Mouse (Mus musculus): ENCODE measurements around the gene Dpp8.
"Not testable (repeated sequence)": the region's sequence is repeated elsewhere in the genome, so short reads cannot be mapped to it uniquely, and the experiment has no call there.

Dpp8 gene

DNA sequence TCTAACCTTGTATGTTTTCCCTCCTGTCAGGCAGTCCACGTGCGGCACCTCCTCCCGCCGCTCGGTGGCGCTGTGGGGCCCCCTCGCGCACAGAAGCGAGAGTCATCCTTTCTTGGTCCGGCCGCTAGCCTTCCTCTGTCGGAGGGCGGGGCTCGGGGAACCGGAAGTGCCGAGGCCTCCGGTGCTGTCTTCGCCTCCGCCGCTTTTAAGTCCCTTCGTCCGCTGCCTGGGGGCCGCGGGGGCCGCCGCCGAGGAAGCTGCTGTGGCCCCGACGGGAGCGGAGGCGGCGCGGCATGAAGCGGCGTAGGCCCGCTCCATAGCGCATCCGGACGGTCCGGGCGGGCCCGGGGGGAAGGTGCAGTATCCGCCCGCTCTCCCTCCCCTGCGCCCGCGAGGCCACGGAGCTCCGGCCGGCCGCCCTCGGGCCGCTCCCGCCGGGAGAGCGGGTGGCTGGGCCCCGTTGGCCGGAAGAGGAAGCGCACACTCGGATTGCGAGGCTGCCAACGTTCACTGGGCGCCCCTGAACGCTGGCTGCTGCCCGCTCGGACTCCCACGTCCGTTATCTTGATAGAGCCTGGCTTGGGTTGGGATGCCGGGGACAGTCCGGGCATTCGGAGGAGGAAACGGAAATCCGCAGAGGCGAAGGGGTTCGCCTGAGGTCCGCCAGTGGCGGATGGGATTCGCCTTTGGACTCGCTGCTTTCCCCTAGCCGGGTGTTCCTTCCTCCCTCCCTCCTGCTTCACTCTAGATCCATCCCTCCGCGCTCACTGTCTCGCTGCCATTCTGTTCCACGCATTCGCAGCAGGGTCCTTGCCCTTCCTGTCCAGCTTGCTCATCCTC is at the start of gene Dpp8:
Gene Dpp8, plus strand, starts transcription at position 146 of the 840 bp plus-strand sequence.
- DNase-seq: peak; percentile 94

DNA sequence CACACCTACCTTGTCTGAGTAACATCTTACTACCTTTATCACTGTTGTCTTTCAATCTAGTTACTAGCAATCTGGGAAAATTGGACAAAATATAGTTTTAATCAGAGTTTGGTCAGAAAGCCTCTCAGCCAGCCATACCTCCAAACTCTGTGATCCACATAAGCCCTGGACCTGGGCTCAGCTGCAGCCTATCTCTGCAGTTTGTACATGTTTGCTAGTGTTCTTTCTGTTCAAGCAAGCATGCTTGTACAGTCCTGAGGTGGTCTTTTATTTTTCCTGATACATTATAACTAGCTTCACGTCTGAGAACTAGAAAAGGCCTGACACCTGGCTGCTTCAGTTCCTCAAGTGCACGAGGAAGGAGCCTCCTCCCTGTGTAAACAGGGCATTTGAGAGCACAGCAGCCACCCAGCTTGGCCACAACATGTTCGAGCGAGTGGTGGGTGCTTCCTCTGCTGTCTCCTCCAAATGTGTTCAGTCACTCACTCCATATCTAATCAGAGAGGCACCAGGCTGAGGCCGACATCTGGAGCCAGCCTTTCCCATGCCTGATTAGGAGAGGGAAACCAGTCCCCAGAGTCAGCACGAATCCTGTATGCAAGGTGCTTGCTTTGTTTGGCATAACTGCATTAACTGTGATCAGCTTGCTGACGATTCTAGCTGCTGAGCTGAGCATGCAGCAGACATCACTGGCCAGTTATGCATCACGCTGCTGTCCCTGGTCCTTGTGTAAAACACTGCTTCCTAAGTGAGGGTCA is 47.0 kb upstream of the Dpp8 start:
- DNase-seq: no peak

DNA sequence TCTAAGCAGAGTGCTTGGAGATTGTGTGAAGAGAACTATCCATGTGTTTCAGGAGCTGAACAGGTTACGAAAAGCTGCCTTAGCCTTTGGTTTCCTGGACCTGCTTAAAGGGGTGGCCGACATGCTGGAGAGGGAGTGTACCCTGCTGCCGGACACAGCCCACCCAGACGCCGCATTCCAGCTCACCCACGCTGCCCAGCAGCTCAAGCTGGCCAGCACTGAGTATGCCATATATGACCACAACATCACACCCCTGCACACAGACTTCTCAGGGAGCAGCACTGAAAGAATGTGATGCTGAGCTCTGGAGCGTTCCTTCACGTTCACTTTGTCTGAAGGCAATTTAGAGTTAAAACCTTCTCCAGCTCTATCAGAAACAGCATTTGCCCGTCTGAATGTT is 46.4 kb upstream of the Dpp8 start:
- DNase-seq: no peak

DNA sequence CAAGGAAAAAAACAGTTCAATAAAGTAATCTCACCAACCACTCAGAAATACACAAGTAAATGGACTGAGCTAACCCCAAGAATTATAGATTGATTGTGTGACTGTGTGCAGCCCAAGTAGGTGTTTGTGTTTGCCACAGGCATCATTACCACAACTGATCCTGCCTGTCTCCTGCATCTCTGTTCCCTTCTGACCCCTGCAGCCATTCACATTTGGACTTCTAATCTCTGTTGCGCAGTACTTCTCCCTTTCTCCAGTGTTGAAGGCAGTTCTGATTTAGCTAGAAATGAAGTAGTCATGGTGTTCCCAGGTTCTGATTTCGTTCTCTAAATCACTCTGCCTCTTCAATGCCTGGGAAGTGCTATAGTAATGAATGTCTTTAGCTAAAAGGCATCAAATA is 44.6 kb upstream of the Dpp8 start:
- DNase-seq: no peak

DNA sequence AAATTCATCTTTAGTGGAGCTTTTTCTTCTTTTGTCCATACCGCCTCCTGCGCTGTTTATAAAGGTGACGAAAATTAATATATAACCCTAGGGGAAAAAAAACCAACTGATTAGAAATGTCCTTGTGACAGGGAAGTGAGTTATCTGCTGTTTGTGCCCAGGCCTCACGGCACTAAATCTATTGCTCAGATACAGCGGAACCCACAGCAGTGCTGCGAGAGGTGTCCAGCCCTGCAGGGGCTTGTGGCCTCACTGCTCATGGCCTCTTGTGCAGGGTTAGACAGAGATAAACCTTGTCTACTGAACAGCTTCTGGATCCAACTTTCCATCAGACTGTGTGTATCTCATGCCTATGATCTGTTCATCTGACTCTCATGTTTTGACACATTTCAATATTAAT is 43.8 kb upstream of the Dpp8 start:
- DNase-seq: no peak

DNA sequence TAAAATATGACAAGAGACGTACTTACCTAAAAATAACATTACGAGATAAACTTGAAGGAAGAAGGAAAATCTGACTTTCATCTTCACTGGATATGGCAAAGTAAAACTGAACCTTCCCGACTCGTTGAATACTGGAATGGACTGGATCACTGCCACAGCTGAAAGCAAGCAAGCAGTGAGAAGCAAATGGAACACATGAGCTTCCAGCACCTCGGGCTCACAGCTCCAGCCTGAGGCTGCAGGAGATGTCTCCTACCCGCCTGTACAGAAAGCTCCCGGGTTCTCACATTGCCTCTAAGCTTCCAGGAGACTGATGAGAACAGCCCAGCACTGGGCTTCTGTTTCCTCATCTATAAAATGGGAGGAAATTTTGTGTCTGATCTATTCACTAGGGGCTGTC is 41.9 kb upstream of the Dpp8 start:
- DNase-seq: no peak

DNA sequence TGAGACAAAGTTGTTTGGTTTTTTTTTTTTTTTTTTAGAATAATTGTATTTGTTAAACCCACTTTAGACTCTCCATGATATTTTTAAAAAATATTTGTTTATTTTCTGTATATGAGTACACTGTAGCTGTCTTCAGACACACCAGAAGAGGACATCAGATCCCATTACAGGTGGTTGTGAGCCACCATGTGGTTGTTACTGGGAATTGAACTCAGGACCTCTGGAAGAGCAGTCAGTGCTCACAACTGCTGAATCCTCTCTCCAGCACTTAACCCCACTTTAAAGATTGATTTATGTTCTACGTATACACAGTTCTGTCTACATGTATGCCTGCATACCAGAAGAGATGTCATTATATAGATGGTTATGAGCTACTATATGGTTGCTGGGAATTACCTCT is 36.8 kb upstream of the Dpp8 start:
- DNase-seq: not testable (repeated sequence)

DNA sequence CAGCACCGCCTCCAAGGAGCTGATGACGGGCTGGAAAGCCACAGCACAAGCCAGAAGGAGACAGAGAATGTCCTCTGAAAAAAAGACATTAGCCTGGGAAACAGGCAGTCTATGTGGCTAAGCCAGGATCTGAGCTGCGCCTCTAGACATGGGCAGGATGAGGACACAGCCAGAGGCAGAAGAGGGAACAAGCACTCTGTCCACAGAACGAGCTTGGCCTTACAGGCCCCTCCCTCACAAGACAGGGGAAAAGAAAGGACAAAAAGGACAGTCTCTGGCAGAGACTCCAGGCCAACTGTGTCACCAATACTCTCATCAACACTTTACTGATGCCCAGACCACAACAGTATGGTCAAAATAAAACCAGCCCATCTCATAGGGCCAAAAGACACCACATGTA is 30.7 kb upstream of the Dpp8 start:
- no peak for DNase-seq

DNA sequence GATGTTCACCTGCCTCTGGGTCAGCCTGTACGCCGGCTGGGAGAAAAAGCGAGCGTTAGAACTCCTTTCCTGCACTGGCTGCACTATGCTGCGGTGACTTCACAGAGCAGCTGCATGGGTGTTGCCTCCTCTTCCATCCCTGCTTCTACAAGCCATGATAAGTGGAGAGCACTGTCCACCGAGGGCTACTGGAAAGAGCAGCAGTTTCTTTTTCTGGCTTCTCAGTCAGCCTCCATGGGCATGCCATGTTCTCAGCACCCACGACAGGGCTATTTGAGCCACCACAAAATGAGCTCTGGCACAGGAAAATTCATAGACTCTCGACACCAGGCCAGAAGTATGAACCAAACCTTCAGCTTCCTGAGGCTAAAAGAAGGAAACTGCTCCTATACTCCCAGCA is 26.5 kb upstream of the Dpp8 start:
- DNase-seq: no peak

DNA sequence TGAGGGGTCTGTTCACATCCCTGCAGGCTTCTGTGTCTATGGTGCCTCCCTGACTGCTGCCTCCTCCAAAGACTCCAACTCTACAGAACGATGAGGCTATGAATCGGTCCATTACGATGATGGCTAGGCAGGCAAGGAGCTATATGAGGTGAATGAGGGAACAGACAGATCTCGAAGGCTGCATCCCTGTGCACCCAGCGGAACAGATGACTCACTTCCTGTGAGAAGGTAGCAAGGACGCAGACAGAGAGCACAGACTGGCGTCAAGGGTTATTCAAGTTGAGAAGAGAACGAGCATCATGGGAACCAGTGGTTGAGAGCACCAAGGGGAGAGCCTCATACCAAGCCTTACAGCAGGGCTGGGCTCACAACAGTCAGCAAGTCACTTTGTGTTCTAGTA is 21.6 kb upstream of the Dpp8 start:
- DNase-seq: no peak

DNA sequence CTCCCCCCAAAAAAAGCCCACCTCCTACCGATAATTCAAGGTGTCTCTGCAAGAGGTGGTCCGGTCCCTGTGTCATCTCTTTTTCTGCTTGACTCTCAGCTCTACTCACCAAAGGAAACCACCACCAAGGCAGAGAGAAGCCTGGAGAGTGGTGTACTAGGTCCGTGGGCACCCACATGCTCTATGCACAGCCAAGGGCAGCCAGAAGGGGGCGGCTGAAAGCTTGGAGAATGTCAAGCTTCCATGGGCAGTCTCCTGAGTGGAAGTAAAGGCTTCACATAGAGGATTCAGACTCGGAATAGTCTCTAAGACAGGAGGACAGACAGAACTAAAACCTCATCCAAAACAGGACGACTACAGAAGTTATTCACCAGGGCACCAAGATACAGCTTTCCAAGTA is 20.9 kb upstream of the Dpp8 start:
- DNase-seq: peak; percentile 66

DNA sequence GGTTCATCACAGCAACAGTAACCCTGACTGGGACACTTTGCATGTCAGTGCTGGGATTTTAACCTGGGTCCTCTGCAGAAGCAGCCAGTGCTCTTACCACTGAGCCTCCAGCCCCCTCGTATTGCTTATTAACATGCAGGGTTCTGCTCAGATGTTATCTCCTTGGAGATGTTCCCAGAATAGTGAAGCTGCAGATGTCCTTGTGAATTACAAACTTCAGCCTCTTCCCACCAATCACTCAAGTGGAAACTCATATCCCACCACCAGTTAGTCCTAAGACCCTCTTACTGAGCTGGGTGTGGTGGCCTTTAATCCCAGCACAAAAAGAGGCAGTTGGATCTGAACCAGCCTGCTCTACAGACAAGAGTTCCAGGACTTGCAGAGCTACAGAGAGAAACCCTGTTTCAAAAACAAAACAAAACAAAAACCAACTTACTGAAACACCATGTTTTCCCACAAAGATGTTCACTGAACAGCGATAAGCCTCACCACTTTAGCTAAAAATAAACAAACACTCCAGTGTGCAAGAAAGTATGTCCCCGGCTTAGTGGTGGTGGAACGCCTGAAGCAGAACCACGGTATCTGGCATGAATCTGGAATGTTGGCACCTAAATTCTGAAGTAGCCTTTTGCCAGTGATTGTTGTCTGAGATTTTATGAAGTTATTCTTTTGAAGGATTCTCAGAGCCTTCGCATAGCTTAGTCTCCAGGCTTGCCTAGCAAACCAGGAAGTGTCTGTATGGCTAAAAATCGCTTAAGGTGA is 16.6 kb upstream of the Dpp8 start:
- no peak for DNase-seq

DNA sequence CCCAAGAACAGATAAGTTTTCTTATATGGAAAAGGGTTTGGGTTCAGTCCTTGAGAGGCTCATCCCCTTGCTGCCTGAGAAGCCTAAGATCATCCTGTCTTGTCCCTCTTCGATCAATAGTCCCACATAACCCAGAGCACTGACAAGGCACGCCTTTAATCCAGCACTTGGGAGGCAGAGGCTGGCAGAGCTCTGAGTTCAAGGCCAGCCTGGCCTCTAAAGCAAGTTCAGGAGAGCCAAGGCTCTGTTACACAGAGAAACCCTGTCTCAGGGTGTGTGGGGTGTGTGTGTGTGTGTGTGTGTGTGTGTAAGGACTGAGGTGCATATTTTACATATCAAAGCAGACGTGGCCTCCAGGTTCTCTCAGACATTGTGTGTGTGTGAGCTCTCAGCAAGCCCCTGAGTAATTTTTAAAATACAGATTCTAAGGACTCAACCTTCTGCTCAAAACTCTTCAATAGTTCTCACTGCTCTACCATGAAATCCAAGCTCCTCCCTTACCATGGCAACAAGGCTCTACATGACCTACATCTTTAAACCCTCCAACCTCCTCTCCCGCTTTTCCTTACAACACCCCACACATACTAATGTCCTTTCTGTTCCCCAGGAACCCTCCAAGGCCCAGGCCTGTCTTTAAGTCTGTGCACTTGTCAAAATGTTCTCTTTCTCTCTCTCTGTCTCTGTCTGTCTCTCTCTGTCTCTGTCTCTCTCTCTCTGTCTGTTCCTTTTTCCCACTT is 15.8 kb upstream of the Dpp8 start:
- DNase-seq: no peak

DNA sequence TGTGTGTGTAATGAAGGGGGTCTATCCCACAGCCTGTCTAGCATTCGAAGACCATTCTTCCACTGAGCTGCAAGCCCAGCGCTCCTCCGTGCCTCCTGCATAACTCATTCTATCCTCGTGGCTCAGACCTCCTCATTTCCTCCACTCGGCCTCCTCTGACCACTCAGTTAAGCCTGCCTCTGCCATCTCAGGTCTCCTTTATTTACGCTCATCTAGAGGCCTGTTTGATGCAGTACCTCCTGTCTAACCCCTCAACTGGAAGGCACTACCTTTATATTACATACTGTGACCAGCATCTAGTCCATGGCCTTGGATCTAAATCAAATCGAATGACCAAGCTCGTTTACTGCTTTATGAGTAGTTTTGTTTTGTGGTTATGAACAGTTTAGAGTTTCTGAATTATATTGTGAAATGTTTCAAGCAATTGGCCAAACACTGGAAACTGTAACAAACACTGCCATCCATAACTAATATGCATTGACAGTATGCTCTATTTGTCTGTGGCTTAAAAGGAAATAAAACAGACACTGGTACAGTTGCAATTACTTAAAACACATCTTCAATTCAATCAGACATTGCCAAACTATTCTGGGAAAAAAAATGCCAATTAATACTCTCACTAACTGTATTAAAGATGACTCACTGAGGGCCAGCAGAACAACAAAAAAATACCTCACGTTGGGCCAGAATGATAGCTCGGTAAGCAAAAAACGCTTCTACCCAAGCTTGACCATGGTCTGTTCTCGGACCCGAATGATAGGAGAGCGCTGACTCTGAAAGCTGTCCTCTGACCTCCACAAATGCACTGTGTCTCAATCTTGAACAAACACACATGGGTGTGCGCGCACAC is 15.0 kb upstream of the Dpp8 start:
- no peak for DNase-seq

DNA sequence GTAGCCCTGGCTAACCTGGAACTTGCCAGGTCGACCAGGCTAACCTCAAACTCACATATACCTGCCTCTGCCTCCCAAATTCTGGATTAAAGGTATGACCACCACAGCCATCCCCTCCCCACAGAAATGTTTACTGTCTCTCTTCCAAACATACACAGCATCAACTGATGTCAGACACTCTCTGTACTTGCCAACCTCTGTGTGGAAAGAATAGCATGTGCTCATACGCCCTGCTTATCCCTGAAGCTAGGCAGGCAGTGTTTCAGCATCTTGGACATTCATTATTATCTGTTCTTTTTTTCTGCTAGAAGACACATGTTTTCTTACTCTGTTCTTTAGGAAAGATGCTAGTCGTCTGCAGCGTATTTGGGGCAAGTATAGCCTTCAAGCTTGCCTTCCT is 14.3 kb upstream of the Dpp8 start:
- DNase-seq: no peak

DNA sequence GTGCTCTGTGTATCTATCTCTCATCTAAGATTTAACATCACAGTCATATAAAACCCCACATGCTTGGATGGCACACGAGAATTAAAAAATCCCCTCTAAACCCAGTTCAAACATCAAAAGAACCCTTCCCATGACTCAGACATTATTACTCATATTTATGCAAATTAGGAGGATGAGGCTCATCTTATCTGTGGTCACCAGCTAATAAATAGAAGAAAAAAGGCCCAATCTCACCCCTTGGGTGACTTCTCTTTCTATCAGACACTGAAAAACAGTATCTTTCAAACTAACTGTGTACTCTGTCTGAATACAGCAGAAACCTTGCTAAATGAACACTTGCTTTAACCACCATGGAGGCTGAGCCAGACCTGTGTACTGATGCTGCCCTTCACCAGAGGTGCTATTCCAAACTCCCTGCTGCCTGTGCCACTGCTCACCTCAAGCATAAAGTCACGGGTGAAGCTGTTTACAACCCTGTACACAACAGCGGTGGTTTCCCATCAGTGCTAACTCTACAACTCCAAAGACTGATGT is 13.6 kb upstream of the Dpp8 start:
- no peak for DNase-seq

DNA sequence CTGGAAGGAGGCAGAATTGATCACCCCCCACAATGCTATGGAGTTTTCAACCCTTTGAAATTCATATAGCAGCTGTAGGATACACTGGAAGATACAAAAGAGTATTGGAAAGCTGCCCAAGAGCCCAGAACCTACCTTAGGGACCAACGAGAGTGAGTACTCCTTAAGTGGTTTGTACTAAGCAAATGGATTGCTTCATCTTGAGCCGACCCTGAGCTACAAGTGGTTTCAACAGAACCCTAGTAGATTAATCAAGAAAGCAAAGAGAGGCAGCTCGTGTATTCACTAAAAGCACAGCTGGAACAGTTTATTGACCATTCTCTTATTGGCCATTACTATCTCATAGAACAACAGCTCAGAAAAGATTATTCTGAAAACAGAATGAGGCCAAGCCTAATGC is 13.1 kb upstream of the Dpp8 start:
- DNase-seq: peak; percentile 27

DNA sequence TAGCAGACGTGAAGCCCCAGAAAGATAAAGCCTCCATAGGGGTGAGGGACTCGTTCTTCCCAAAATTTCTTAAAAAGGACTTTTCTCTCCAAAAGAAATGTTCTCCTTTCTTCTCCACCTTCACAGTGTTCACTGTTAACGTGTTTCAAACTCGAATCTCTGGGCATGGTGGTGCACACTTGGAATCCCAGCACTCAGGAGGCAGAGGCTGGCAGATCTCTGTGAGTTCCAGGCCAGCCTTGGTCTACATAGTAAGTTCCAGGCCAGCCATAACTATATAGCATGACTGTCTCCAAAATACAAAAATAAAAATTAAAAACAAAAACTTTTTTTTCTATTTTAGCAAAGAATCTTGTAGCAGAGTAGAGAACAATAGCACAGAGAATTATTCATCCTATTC is 12.1 kb upstream of the Dpp8 start:
- no peak for DNase-seq

DNA sequence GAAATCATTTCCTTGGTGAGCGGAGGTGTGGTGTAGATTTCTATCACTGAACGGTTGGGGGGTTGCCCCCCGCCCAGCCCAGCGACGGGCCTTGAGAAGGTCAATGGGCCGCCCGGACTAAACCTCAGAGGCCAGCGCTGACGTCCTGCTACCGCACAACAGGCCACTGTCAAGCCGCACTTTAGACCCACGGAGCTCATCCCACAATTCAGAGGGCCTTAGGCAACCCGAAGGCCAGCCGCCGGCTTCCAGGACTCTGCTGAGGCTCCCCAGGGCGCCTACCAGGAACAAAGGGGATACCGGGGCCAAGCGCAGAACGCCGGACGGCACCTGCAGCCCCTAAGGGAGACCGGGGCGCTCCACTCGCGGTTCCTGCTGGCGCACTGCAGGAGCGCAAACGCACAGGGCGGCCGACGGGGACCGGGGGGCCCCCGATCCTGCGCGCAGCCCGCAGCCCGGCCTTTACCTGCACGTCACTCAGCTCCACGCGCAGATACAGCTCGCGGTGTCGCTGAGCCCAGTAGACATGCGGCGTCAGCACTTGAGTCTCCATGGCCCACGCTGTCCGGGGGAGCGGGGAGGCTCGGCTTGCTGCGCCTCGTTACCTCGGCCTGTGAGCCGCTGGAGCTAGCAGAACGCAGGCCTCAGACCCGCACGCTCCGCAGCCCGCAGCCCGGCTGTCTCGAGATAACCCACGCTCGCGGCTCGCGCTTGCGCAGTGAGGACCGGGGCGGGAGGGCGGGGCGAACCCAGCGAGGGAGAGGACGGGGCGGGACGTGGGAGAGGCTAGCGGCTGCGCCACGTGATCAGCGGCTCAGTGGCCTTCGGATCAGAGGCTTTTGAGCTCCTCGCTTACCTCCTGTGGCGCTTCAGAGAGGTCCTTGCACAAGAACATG is 11.0 kb upstream of the Dpp8 start, which contains the start of gene Hacd3:
Gene Hacd3, minus strand, starts transcription at position 703 of the 896 bp plus-strand sequence.
- DNase-seq: peak; percentile 89

DNA sequence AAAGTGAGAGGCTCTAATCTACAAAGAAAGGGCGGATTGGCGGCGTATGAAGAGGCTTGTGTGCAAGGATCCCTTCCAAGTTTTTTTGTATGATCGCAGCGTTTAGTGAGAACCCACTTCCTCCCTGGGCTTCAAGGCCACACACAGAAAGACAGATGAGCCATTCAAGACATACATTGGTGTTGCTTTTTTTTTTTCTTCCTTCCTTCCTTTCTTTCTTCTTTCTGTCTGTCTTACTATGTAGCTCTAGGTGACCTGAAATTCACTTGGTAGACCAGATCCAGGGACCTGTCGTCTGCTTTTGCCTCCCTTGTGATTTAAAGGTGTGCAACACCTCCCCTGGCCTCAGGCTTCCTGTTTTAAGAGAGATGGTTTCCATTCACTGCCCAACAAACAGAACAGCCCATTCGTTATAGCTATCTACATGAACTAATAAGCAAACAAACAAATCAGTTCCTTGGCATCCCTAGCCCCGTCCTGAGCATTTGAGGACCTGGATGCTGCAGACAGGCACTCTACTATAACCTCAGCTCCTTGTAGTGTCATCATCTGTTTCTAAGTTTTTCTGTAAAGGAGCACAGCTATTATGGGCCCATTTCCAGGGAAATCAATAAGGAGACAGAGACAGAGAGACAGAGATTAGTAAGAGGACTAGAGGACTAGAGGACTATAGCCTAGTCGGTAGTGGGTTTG is 10.2 kb upstream of the Dpp8 start:
- DNase-seq: no peak
